Mouse (Mus musculus) layer of hippocampus, adult 9-11 months (tissue): ENCODE data around the gene Grm4.
A peak's percentile ranks its signal among the peaks of the same experiment; 100 is the strongest.

Source experiments
- DNase-seq: peaks from one replicate; pipeline ENCODE4 v3.0.0; 2022

The Grm4 gene

GRCm38 (mm10) chr17:27511125-27511735, 10.0 kb downstream of the Grm4 start:
- DNase-seq = no peak

- DNase-seq = no peak
Observed at GRCm38 (mm10) chr17:27510258-27511124, 10.7 kb downstream of the Grm4 start.

GRCm38 (mm10) chr17:27509056-27509455, 12.1 kb downstream of the Grm4 start:
- DNase-seq = no peak

GRCm38 (mm10) chr17:27508513-27508912, 12.7 kb downstream of the Grm4 start:
- DNase-seq = no peak

- no peak for DNase-seq
Observed at GRCm38 (mm10) chr17:27508002-27508401, 13.2 kb downstream of the Grm4 start.

GRCm38 (mm10) chr17:27507591-27507945, 13.6 kb downstream of the Grm4 start:
- DNase-seq = no peak

GRCm38 (mm10) chr17:27506871-27507590, 14.2 kb downstream of the Grm4 start:
- DNase-seq = no peak

- no peak for DNase-seq
Observed at GRCm38 (mm10) chr17:27506362-27506761, 14.8 kb downstream of the Grm4 start.

- no peak for DNase-seq
Observed at GRCm38 (mm10) chr17:27505221-27505881, 15.9 kb downstream of the Grm4 start.

GRCm38 (mm10) chr17:27503869-27504268, 17.3 kb downstream of the Grm4 start:
- no peak for DNase-seq

- no peak for DNase-seq
Observed at GRCm38 (mm10) chr17:27502736-27503445, 18.3 kb downstream of the Grm4 start.

- DNase-seq = no peak
Observed at GRCm38 (mm10) chr17:27502288-27502687, 18.9 kb downstream of the Grm4 start.

- no peak for DNase-seq
Observed at GRCm38 (mm10) chr17:27501331-27502251, 19.6 kb downstream of the Grm4 start.

GRCm38 (mm10) chr17:27500811-27501210, 20.4 kb downstream of the Grm4 start:
- no peak for DNase-seq

GRCm38 (mm10) chr17:27499080-27499479, 22.1 kb downstream of the Grm4 start:
- DNase-seq = no peak

- DNase-seq = no peak
Observed at GRCm38 (mm10) chr17:27497798-27498197, 23.4 kb downstream of the Grm4 start.

- DNase-seq = no peak
Observed at GRCm38 (mm10) chr17:27495008-27495540, 26.1 kb downstream of the Grm4 start.

- no peak for DNase-seq
Observed at GRCm38 (mm10) chr17:27493969-27494368, 27.2 kb downstream of the Grm4 start.

- no peak for DNase-seq
Observed at GRCm38 (mm10) chr17:27493389-27493788, 27.8 kb downstream of the Grm4 start.

- peak; percentile 11 for DNase-seq
Observed at GRCm38 (mm10) chr17:27488173-27488823, 32.9 kb downstream of the Grm4 start.

GRCm38 (mm10) chr17:27485940-27486339, 35.3 kb downstream of the Grm4 start:
- DNase-seq = no peak
